Mouse (Mus musculus) lung, postnatal 0 days (tissue): ENCODE results near the gene Gstt2. TPM values are rescaled to one million over a fixed set of nuclear protein-coding genes. Genes with fewer than 3 reads are reported as not detected.

Experiments
- ATAC-seq: fragments of 200-750 bp; cut with Nextera tagmentation; 2 replicates; pipeline ENCODE4 v1.8.0; 2017; ENCODE audit warnings: moderate library complexity
- DNase-seq: peaks from one replicate; pipeline ENCODE4 v3.0.0-alpha.2; 2016; ENCODE audit warnings: low spot score
- H3K27ac ChIP-seq: fragments of 300-500 bp; sonication (generic); 2 replicates; pipeline ENCODE4 v1.5.1; 2014; ENCODE audit warnings: antibody characterized with exemption, mild to moderate bottlenecking, low read length, mixed read lengths
- H3K27me3 ChIP-seq: fragments of 300-500 bp; sonication (generic); replicated peaks from 2 replicates; pipeline ENCODE4 v1.6.1; 2014; ENCODE audit warnings: low read length, mixed read lengths; ENCODE audit not compliant: insufficient read depth
- H3K36me3 ChIP-seq: fragments of 300-500 bp; sonication (generic); 2 replicates; pipeline ENCODE4 v1.6.1; 2014; ENCODE audit warnings: low read length, mixed read lengths; ENCODE audit not compliant: insufficient read depth
- H3K4me1 ChIP-seq: fragments of 300-500 bp; sonication (generic); 2 replicates; pipeline ENCODE4 v1.6.1; 2014; ENCODE audit warnings: antibody characterized with exemption, low read depth, low read length, mixed read lengths; ENCODE audit not compliant: insufficient read depth
- H3K4me2 ChIP-seq: fragments of 300-500 bp; sonication (generic); replicated peaks from 2 replicates; pipeline ENCODE4 v1.6.1; 2014; ENCODE audit warnings: low read depth, mild to moderate bottlenecking, low read length, moderate library complexity, mixed read lengths
- H3K4me3 ChIP-seq: fragments of 300-500 bp; sonication (generic); 2 replicates; pipeline ENCODE4 v1.5.1; 2014; ENCODE audit warnings: low read depth, low read length
- H3K9ac ChIP-seq: fragments of 300-500 bp; sonication (generic); replicated peaks from 2 replicates; pipeline ENCODE4 v1.6.1; 2014; ENCODE audit warnings: low read depth, mild to moderate bottlenecking
- H3K9me3 ChIP-seq: fragments of 300-500 bp; sonication (generic); 2 replicates; pipeline ENCODE4 v1.6.1; 2016; ENCODE audit warnings: low read length, mixed read lengths
- CTCF ChIP-seq: IDR thresholded peaks from 2 replicates; pipeline ENCODE4 v1.5.1; 2016; ENCODE audit warnings: antibody characterized with exemption, mild to moderate bottlenecking
- EP300 ChIP-seq: IDR thresholded peaks from 2 replicates; pipeline ENCODE4 v1.6.1; 2016; ENCODE audit warnings: antibody characterized with exemption, mild to moderate bottlenecking, control low read depth
- whole genome bisulfite sequencing: fragments of 180-500 bp; shearing (Covaris S2); extraction: QIAGEN DNeasy Blood & Tissue Kit; methylation state at CpG from one replicate; pipeline ENCODE4 v1.1.7; 2014; 5-methylcytosine and 5-hydroxymethylcytosine counted together
- polyA plus RNA-seq: library from polyadenylated mRNA; unstranded; fragments of >200 nt; fragmentation: Nextera tagmentation; extraction: Ambion mirVana; gene quantifications from 2 replicates; pipeline ENCODE4 v1.2.1, GENCODE M21; 2015

Gene Gstt2
- polyA plus RNA-seq, 1 experiment from 2014 or later: 44.7 TPM

GRCm38 (mm10) chr10:75839092-75839491, 1.9 kb upstream of the Gstt2 start:
- H3K9me3 ChIP-seq: no peaks in the 10 kb centered on the region
- ATAC-seq: no peak

GRCm38 (mm10) chr10:75835761-75836531, 1.3 kb downstream of the Gstt2 start:
- Histone ChIP-seq H3K4me1 (peaks cover 5% of the 10 kb centered on the region; the same call in 1 of the 2 replicates), H3K9ac (no peak overlapping the region), H3K27ac (peak overlapping the region; percentile 60; the same call in 1 of the 2 replicates), H3K9me3 (no peaks in the 10 kb centered on the region), H3K4me3 (no peak overlapping the region), H3K27me3 (no peaks in the 10 kb centered on the region), H3K36me3 (no peaks in the 10 kb centered on the region), H3K4me2 (peak overlapping the region; percentile 66)
- WGBS: 16% methylated on average over 9 of the region's 10 CpGs
- peak; percentile 29; the same call in 1 of the 2 replicates for TF ChIP-seq CTCF
- TF ChIP-seq EP300: no peak
- DNase-seq (peak; percentile 72), ATAC-seq (peak; percentile 0; the same call in 1 of the 2 replicates)

More at GRCm38 (mm10) chr10:75839092-75839491, 1.9 kb upstream of the Gstt2 start:
- no peak overlapping the region for H3K4me3 ChIP-seq
- WGBS: 81% methylated on average over 10 of the region's 10 CpGs
- H3K4me1 ChIP-seq: peaks cover 5% of the 10 kb centered on the region; the same call in 1 of the 2 replicates
- no peak for DNase-seq
- H3K27me3 ChIP-seq: no peaks in the 10 kb centered on the region
- TF ChIP-seq CTCF: no peak
- H3K9ac ChIP-seq: no peak overlapping the region
- H3K36me3 ChIP-seq: no peaks in the 10 kb centered on the region
- no peak overlapping the region for H3K4me2 ChIP-seq
- H3K27ac ChIP-seq: no peak overlapping the region

DNA sequence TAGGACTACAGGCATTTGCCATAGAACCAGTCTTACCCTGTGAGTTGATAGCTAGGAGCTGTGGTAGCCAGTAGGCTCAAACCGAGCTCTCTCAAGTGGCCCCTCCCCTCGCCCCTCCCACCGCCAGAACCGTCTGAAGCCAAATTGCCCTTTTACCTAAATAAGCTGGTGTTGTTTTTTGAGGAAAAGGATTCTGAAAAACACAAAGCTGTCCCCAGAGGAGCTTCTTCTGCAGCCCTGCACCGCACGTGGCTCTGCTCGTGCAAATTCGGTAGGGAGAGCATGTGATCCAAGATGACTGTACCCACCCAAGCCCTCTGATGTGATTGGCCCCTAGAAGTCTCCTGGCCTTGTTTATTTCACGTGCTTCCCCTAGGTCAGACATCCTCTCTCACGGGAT, 1.9 kb downstream of the Gstt2 start:
- 1% methylated on average over 10 of the region's 10 CpGs for WGBS
- peak; percentile 21; the same call in 1 of the 2 replicates for ATAC-seq
- DNase-seq: peak; percentile 76

DNA sequence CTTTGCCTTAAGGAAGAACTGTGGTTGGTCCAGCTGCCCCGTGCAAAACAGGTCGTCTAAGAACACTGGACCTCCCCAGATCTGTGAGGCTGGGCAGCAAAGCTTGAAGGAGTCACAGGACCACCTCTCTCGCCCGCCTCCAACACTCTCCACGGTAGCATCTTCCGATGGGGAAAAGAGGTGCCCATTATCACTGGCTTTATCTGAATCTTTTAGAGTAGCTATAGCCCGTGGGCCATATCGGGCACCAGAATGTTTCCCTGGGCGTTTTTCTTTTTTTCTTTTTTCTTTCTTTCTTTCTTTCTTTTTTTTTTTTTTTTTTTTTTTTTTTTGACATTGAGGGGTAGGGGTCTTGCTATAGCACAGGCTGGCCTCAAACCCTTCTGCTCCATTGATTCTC, 2.5 kb downstream of the Gstt2 start:
- peaks cover 5% of the 10 kb centered on the region; the same call in 1 of the 2 replicates for H3K4me1 ChIP-seq
- H3K9me3 ChIP-seq: no peaks in the 10 kb centered on the region
- H3K4me2 ChIP-seq: peak overlapping the region; percentile 66
- ATAC-seq (no peak), DNase-seq (no peak)
- no peaks in the 10 kb centered on the region for H3K27me3 ChIP-seq
- H3K36me3 ChIP-seq: no peaks in the 10 kb centered on the region
- 13% methylated on average over 9 of the region's 9 CpGs for WGBS
- peak overlapping the region; percentile 37; the same call in 1 of the 2 replicates for H3K9ac ChIP-seq
- no peak for TF ChIP-seq EP300
- TF ChIP-seq CTCF: no peak
- H3K4me3 ChIP-seq: peak overlapping the region; percentile 45
- H3K27ac ChIP-seq: peak overlapping the region; percentile 85

More for the DNA sequence above, 1.9 kb downstream of the Gstt2 start:
- Histone ChIP-seq H3K4me1 (peaks cover 5% of the 10 kb centered on the region; the same call in 1 of the 2 replicates), H3K27ac (0 out of 2 replicates have a peak overlapping the region, but pooled peaks have one; percentile 43), H3K4me3 (0 out of 2 replicates have a peak overlapping the region, but pooled peaks have one; percentile 20), H3K9ac (no peak overlapping the region), H3K36me3 (no peaks in the 10 kb centered on the region), H3K27me3 (no peaks in the 10 kb centered on the region), H3K4me2 (peak overlapping the region; percentile 66), H3K9me3 (no peaks in the 10 kb centered on the region)
- 0 out of 2 replicates have a peak, but pooled peaks have one; percentile 20 for TF ChIP-seq EP300
- no peak for TF ChIP-seq CTCF

DNA sequence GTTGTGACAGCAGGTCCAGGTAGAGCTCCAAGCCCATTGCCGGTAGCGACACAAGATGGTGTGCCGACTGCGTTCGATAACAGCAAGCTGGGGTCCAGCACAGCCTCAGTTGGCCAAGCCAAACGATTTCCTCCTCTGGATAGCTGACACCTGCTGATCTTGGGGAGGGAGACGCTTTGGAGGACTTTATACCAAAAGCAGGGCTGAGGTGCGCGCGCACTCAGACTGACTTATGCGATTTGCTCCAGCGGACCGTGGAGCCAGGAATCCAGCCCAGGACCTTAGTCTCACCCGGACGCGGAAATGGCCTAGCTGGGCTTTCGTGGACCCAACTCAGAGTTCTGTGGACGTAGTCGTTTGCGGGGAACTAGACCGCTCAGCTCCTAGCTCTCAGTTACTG, 3.0 kb downstream of the Gstt2 start:
- Histone ChIP-seq H3K4me2 (peak overlapping the region; percentile 66), H3K9me3 (no peaks in the 10 kb centered on the region), H3K36me3 (no peaks in the 10 kb centered on the region), H3K9ac (peak overlapping the region; percentile 37; the same call in 1 of the 2 replicates), H3K27me3 (no peaks in the 10 kb centered on the region), H3K4me3 (peak overlapping the region; percentile 45), H3K4me1 (peaks cover 5% of the 10 kb centered on the region; the same call in 1 of the 2 replicates), H3K27ac (peak overlapping the region; percentile 85)
- no peak for TF ChIP-seq CTCF
- TF ChIP-seq EP300: no peak
- DNase-seq (peak; percentile 89), ATAC-seq (peak; percentile 27)
- 4% methylated on average over 21 of the region's 21 CpGs for WGBS

- no peak for TF ChIP-seq EP300
- no peak for TF ChIP-seq CTCF
Measured at GRCm38 (mm10) chr10:75833456-75834080, 3.7 kb downstream of the Gstt2 start.

More at GRCm38 (mm10) chr10:75833456-75834080, 3.7 kb downstream of the Gstt2 start:
- no peaks in the 10 kb centered on the region for H3K36me3 ChIP-seq
- peak; percentile 12 for ATAC-seq
- H3K9ac ChIP-seq: peak overlapping the region; percentile 37; the same call in 1 of the 2 replicates
- DNase-seq: peak; percentile 30
- peak overlapping the region; percentile 45 for H3K4me3 ChIP-seq
- peak overlapping the region; percentile 85 for H3K27ac ChIP-seq
- H3K4me2 ChIP-seq: peak overlapping the region; percentile 66
- no peaks in the 10 kb centered on the region for H3K27me3 ChIP-seq
- H3K9me3 ChIP-seq: no peaks in the 10 kb centered on the region
- 13% methylated on average over 21 of the region's 21 CpGs for WGBS
- peaks cover 5% of the 10 kb centered on the region; the same call in 1 of the 2 replicates for H3K4me1 ChIP-seq
